Mouse (Mus musculus) ovary, adult 18-20 months (tissue): ENCODE measurements around the gene Farp1.

Experiments
- DNase-seq: peaks from one replicate; pipeline ENCODE4 v3.0.0; 2022; ENCODE audit warnings: low spot score, mixed read lengths

Farp1 gene

DNA sequence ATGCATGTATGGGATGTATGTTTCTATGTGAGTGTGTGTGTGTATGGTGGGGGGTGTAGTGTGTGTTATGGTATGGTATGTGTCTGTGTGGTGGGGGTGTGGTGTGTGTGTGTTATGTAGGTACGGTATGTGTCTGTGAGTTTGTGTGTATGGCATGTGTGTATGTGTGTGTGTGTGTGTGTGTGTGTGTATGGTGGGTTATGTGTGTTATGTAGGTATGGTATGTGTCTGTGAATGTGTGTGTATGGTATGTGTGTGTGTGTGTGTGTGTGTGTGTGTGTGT, 185.0 kb downstream of the Farp1 start:
- no peak for DNase-seq

DNA sequence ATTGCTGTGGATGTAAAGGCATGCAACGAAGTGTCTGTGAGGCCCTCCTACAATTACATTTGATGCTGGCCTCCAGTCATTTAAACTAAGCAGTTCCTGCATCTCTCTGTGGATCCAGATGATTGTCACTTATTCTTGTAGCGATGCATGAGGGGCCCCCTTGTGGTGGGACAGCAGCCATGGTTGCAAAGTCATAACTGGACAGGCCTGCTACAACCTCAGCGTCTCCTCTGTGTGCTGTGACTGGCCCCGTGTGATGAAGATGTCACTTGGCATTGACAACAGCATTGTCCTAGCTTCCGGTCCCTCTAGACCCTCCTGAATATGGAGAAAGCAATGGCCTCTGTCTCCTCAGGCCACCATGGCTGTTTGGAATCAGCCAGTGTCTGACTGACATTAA, 185.7 kb downstream of the Farp1 start:
- peak; percentile 18 for DNase-seq

DNA sequence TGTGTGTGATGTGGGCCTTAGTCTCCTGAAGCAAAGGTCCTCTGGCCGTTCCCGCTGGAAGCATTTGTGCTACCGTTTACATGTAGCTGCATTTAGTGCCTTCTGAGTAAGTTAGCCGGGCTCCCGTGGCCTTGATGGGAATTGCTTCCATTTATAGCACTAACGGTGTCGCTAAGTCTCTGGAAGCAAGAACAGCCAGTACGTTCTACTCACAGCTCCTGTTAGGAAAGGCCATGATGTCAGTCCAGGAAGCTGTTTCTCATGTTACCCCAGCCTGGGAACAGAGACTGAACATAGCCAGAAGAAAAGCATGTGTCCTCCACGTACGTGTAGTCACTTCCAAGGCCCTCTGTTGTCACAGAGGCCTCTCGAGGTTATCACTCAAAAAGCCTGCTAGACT, 190.8 kb downstream of the Farp1 start:
- no peak for DNase-seq

- DNase-seq: no peak
These were observed 194.2 kb downstream of the Farp1 start for GRCm38 (mm10) chr14:121229036-121229773.

- DNase-seq: no peak
These were observed 196.2 kb downstream of the Farp1 start for GRCm38 (mm10) chr14:121231232-121231631.

- DNase-seq: no peak
These were observed 199.8 kb downstream of the Farp1 start for GRCm38 (mm10) chr14:121234741-121235307.

DNA sequence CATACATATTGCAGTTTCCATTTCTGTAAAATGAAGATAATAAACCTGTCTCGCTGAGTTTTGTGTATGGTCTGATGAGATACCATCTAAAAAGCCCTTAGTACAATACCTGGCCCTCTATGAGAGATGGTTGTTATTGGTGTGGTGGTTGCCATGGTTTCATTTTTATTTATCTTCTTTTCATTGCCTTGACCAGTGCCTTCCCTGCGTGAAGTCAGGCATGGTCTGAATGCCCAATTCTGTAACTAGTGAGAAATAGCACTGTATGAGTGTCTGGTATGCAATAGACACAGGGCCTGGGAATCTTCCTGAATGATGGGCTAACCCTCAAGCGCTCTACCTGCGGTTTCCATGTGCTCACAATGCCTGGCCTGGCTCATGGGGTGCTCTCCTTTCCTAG, 201.7 kb downstream of the Farp1 start:
- DNase-seq: no peak

GRCm38 (mm10) chr14:121238727-121239126, 203.7 kb downstream of the Farp1 start:
- DNase-seq: no peak

- DNase-seq: no peak
These were observed 204.4 kb downstream of the Farp1 start for GRCm38 (mm10) chr14:121239386-121239785.

GRCm38 (mm10) chr14:121244104-121244503, 209.1 kb downstream of the Farp1 start:
- no peak for DNase-seq

- no peak for DNase-seq
These were observed 211.2 kb downstream of the Farp1 start for GRCm38 (mm10) chr14:121246048-121246731.

GRCm38 (mm10) chr14:121247287-121247686, 212.3 kb downstream of the Farp1 start:
- no peak for DNase-seq

DNA sequence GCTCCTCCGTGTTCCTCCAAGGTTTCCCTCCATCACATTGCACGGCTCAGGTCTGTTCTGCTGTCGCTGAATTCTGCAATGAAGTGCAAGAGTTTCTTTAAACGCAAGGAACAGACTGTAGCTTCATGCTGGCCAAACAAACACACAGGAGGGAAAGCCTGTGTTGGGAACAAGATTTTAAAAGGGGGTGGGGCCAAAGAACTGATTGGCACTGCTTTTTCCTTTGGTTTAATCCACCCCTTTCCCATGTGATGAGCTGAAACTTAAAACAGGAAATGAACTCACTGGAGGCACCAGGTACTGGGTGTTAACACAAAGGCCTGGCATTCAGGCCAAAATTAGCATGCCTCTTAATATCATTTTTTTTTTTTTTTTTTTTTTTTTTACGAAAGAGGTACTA, 213.3 kb downstream of the Farp1 start:
- no peak for DNase-seq

DNA sequence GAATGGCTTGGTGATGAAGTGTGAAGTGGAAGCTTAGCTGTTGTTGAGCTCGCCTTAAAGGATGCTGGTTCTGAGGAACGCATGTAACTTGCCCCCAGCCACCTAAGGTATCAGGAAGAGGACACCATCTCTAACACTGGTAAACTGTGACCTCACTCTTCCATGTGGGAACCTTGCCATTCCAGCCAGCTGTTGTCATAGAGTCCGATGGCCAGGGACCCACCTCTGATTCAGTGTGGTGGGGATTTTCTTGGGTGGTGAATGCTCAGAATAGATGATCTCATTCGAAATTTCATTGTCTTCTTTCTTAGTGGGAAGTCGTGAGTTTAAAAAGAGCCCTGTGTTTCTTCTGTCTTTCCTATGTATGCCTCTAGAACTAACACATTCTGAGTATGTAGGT, 216.1 kb downstream of the Farp1 start:
- no peak for DNase-seq

- DNase-seq: no peak
These were observed 216.7 kb downstream of the Farp1 start for GRCm38 (mm10) chr14:121251708-121252107.

DNA sequence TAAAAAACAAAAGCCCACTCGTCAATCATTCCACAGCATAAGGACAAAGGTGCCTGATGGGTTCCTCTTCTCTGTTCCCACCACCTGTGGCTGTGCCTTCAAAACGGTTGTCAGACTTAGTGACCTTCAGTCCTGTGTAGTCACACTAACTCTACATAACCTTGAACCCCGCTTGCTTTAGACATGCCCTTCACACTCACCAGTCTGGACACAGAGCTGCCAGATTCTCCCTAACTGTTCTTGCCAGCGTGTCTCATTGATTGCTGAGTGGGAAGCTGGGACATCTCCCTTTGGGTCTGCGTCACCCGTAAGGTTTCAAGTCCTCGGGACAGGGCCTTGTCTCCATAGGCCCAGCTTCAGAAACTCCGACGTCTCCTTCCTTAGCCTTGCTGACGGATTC, 217.5 kb downstream of the Farp1 start:
- DNase-seq: no peak

DNA sequence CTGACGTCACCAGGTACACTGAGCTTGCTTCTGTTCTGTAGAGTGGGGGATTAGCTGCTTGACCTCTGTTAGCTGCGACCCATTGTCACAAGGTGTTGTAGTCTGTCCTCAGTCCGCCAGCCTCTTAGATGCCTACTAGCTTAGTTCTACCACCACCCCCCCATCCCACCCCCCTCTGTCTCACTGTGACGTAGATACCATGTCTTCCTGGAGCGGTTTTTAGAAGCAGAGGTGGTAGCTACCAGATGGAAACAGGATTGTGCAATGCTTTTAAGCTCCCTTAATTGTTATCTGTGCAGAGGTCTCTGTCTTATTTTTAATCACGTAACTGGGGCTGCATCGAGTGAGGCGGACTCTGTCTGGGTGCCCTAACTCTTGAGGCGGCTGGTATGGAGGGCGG, 219.9 kb downstream of the Farp1 start:
- no peak for DNase-seq

DNA sequence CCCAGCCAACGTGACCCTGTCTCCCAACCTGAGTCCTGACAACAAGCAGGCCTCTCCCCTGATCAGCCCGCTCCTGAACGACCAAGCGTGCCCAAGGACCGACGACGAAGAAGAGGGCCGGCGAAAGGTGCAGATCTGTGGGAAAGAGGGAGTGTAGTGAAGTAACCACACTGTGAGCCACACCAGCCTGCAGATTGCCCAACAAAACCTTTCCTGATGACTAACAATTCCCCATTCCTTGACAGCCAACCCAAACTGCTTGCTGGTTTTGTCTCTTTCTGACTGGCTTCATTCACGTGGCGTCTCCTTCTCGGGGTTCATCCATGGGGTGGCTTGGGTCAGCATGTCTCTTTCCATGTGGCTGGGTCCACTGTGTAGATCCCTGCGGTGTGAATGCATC, 220.5 kb downstream of the Farp1 start:
- DNase-seq: no peak

- no peak for DNase-seq
These were observed 221.9 kb downstream of the Farp1 start for GRCm38 (mm10) chr14:121256896-121257295.

GRCm38 (mm10) chr14:121259332-121259731, 224.3 kb downstream of the Farp1 start:
- DNase-seq: no peak

DNA sequence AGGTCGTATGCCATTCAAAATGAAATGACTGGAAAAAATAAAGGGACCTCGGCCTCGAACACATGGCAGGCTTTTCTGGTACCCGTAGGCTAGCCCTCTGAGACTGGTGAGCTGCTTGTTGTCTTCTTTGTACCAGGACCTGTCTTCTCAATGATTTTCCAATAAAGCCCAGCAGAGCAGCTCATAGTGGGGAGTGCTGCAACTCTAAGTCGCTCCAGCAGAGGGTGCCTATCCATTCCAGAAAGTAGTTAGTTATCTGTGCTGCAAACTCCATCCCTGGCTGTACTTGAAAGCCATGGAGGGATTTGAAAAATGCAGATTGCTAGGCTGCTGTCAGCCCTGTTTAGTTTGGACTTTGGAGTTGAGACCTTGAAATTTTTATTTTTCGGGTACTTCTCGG, 224.8 kb downstream of the Farp1 start:
- no peak for DNase-seq

GRCm38 (mm10) chr14:121261229-121261879, 226.4 kb downstream of the Farp1 start:
- no peak for DNase-seq

DNA sequence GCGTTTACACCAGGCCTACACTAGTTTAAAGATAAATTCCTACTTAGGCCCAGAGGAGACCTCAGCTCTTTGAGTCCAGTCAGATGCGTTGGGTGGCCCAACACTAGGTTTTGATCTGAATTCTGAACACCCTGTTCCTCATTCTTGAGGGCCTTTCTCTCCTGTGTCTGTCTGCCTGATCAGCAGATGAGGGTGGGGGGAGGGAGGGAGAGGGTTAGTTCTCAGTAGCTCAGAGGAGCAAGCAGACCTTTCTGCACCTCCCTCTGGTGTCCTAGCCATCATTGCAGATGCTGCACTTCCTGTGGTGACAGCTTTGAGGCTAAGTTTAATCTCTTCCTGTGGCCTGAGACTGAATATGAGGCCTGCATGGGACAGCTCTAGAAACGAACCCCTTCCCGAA, 227.6 kb downstream of the Farp1 start:
- DNase-seq: no peak
